Mouse (Mus musculus) CD4-positive naive resting alpha-beta T cell, adult 76 days (primary cell): ENCODE measurements around the gene Gm11985. TPM values are rescaled to one million over a fixed set of nuclear protein-coding genes. Genes with fewer than 3 reads are reported as not detected.

Experiments used
- total RNA-seq: library from RNA; stranded (reverse); gene quantifications from one replicate; pipeline ENCODE4 v1.2.4, GENCODE M21; 2023

Gm11985 gene
- total RNA-seq, result not detected

DNA sequence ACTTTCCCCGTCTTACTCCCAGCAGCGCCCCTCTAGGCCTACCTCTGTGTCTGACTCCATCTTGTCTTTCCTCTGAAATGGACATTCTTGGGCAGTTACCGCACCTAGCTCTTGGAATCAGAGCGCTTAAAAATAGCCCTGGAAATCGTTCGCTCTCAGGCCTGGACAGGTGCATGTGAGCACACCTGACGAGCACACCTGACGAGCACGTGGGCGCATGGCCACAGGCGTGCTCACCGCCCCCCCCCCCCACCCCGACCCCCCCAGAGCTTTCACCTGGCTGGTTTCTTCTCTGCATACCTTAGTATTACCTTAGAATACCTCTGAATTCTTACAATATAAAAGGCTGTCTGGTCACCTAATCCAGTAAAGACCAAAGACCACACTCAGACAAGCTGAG lies at the start of gene Gm11985:
Gene Gm11985 (minus strand): TSS at position 101 of the 400 bp plus-strand sequence.

DNA sequence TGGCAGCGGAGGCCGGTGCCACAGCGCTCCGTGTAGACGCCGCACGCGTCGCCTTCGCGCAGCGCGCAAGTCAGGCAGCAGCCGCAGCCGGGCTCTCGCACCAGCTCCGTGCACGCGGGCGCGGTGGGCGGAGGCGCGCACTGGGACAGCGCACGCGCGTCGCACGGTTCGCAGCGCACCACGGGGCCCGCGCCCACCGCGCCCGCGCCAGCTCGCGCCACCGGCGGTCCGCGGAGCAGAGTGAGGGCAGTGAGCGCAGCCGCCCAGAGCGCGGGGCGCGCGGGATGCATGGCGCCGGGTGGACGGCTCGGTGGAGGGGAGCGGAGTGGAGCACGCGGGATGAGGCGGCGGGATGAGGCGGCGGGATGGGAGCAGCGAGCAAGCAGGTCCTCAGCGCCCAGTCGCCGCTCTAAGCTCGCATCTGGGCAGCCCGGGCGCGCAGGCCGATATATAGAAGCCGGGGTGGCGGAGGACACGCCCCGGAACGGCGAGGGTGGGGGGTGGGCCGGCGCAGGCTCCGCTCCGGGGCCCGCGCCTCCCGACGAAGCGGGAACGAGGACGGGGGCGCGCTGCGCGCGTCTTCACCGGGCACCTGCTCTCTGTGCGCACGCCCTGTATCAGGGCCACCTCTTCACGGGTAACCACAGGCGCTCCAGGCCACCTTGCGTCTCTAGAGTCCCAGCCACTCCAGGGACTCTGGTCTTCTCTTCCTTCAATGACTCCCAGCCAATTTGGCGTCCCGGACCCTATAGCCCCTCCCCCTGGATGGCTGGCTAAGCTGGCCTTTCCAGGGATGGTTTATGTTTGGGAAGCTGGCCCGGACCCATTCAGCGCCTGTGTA lies 25.4 kb upstream of the Gm11985 start, which contains the start of gene Igfbp3:
Gene Igfbp3 (minus strand): TSS at position 423 of the 841 bp plus-strand sequence.

DNA sequence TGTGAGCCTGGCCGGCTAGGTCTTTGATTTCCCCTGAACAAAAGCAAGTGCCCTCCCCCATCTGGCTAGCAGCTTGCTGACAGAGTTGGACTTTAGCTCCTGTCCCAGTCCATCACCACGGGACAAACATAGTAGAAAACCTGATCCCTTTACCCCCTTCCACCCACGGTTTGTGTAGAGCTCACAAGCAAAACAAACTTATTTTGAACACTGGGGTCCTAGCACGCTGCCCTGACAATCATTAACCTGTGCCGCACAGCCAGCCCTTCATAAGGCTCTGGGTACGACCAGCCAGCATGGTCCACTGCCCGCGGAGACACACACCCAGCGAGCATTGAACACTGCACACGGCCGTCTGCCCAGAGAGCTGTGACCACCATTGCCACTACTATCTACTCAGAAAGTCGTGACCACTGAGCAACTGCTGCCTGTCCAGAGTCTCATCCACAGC lies 9.1 kb upstream of the Gm11985 start, which contains the start of gene Igfbp1:
Gene Igfbp1 (plus strand): TSS at position 292 of the 451 bp plus-strand sequence.

Other genes starting within 250 kb of the Gm11985 start
- 0.44 TPM for gene Adcy1, start 125.1 kb downstream of the Gm11985 start, total RNA-seq
- gene Igfbp1, start 9.2 kb upstream of the Gm11985 start, total RNA-seq, result not detected
- not detected for gene Igfbp3, start 25.4 kb upstream of the Gm11985 start, total RNA-seq